In genomic region chr4:107889731-107890432, GRCm38 (mm10) we compare ENCODE assay signal across 8 mouse cellular contexts. TPM values are rescaled to one million over a fixed set of nuclear protein-coding genes. Genes with fewer than 3 reads are reported as not detected.
DNase-seq lines count a peak whose midpoint lies in the region; ATAC-seq and TF ChIP-seq lines count a peak whose summit lies in the region.

0610037L13Rik (plus strand) TSS chr4:107889813.

- no peak for TF ChIP-seq EP300 in lung, postnatal 0 days (IDR thresholded peaks at IDR 0.05)

- no peaks in the 10 kb centered on the region for H3K27me3 ChIP-seq in hindbrain, embryonic 10.5 days (ENCODE audit: insufficient read depth, poor library complexity, severe bottlenecking)
- no peaks in the 10 kb centered on the region for H3K27me3 ChIP-seq in lung, postnatal 0 days (replicated peaks; ENCODE audit: insufficient read depth, low read length)

- DNase-seq in MN1 (ENCODE audit: low spot score) = peak; percentile 92
- DNase-seq in cerebellum, adult 9-10 months = peak; percentile 96
- DNase-seq in hindbrain, embryonic 10.5 days (ENCODE audit: low spot score) = peak; percentile 96
- DNase-seq in layer of hippocampus, adult 9-11 months = peak; percentile 96
- peak; percentile 98 for DNase-seq in lung, postnatal 0 days (ENCODE audit: low spot score)
- peak; percentile 88 for DNase-seq in ovary, postnatal 14 days (ENCODE audit: low spot score)
- peak; percentile 94 for DNase-seq in thymus, postnatal 14 days

- peak within 1 kb of the TSS; percentile 90 for H3K27ac ChIP-seq in hindbrain, embryonic 10.5 days
- peak within 1 kb of the TSS; percentile 77 for H3K27ac ChIP-seq in lung, postnatal 0 days (ENCODE audit: low read length)

- peak within 1 kb of the TSS; percentile 66 for H3K4me3 ChIP-seq in hindbrain, embryonic 10.5 days
- H3K4me3 ChIP-seq in lung, postnatal 0 days (ENCODE audit: low read depth, low read length) = peak within 1 kb of the TSS; percentile 59

- no peak for TF ChIP-seq CTCF in lung, postnatal 0 days (IDR thresholded peaks at IDR 0.05)

- H3K9ac ChIP-seq in lung, postnatal 0 days (replicated peaks; ENCODE audit: low read depth) = peak within 1 kb of the TSS; percentile 27

- no peaks in the 10 kb centered on the region for H3K9me3 ChIP-seq in hindbrain, embryonic 10.5 days
- H3K9me3 ChIP-seq in lung, postnatal 0 days (ENCODE audit: low read length) = no peaks in the 10 kb centered on the region

- H3K4me2 ChIP-seq in lung, postnatal 0 days (replicated peaks; ENCODE audit: low read depth, low read length) = peak within 1 kb of the TSS; percentile 67

- under 1% methylated on average over 48 of the region's 48 CpGs for WGBS in hindbrain, embryonic 10.5 days
- WGBS in lung, postnatal 0 days = under 1% methylated on average over 46 of the region's 48 CpGs

- ATAC-seq in frontal cortex, adult (ENCODE audit: low TSS enrichment) = peak; percentile 94
- peak; percentile 97 for ATAC-seq in lung, postnatal 0 days

- H3K36me3 ChIP-seq in hindbrain, embryonic 10.5 days = peaks cover 70% of the 10 kb centered on the region
- H3K36me3 ChIP-seq in lung, postnatal 0 days (ENCODE audit: insufficient read depth, low read length) = peaks cover 12% of the 10 kb centered on the region; the same call in 1 of the 2 replicates

- H3K4me1 ChIP-seq in hindbrain, embryonic 10.5 days (replicated peaks) = peaks cover 21% of the 10 kb centered on the region
- H3K4me1 ChIP-seq in lung, postnatal 0 days (ENCODE audit: insufficient read depth, low read depth, low read length) = no peaks in the 10 kb centered on the region; the same call in 1 of the 2 replicates

RNA-seq across cellular contexts. Expression of gene 0610037L13Rik, which starts in this region (rescaled TPM):
- polyA plus RNA-seq in hindbrain, embryonic 10.5 days (2016; fragmentation: Nextera tagmentation; extraction: Ambion mirVana) = 111 and 113 TPM in 2 replicates
- polyA plus RNA-seq in lung, postnatal 0 days (2015; fragmentation: Nextera tagmentation; extraction: Ambion mirVana) = 92.4 and 92.7 TPM in 2 replicates

Comparison
In these comparisons a context has a peak if more than half of its experiments do, and no peak if none do; other contexts are left out.
1. Peak in every context shown above with its lines: DNase-seq, ATAC-seq, H3K4me3 ChIP-seq and H3K27ac ChIP-seq.